Mouse (Mus musculus): ENCODE results near the gene Gm20388. TPM values are rescaled to one million over a fixed set of nuclear protein-coding genes. Genes with fewer than 3 reads are reported as not detected.

Gm20388 gene
- polyA plus RNA-seq, 1 experiment: 18.7 TPM

DNA sequence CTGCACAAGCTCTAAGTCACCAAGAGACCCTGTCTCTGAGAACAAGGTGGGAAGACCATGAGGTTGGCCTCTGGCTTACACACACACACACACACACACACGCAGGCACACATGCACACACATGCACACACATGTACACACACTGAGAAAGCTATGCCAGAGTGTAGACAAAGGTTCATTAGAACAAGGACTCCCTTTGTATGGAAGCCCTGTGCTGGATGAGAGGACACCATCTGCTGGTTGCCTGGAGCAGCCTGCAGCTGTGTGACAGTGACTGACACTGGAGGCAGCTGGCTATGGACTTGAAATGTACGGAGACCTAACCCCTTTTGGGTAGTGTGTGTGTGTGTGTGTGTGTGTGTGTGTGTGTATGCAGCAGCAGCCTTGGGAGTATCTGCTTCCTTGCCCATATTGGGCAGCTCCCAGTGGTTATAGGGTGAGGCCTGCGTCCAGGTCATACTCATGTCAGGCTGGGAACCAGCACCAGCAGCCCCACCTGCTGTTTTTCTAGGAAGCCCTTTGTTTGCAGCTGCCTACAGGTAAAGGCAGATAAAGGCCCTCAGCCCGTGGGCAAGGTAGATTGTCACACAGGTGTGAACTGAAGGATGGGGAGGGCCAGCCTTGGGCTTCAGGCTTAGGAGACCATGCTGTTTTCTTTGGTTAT lies 4376.0 kb downstream of the Gm20388 start:
- H3K4me1 ChIP-seq (ENCODE audit: control insufficient read depth, insufficient read depth, low read length): peaks cover 83% of the 10 kb centered on the region
- no peak for DNase-seq
- TF ChIP-seq POLR2A (IDR thresholded peaks at IDR 0.05; ENCODE audit: borderline replicate concordance, insufficient read depth, low read length): no peak
- TF ChIP-seq CTCF (IDR thresholded peaks at IDR 0.05; ENCODE audit: borderline replicate concordance, insufficient read depth, low read depth, low read length): no peak
- no peak overlapping the region for H3K4me3 ChIP-seq (replicated peaks; ENCODE audit: insufficient read depth, low read depth, low read length)
- no peak overlapping the region for H3K27ac ChIP-seq (ENCODE audit: insufficient read depth, low read length)
- H3K27me3 ChIP-seq (ENCODE audit: control insufficient read depth, insufficient read depth, low read length): no peaks in the 10 kb centered on the region
- WGBS: 79% methylated on average over 4 of the region's 4 CpGs

DNA sequence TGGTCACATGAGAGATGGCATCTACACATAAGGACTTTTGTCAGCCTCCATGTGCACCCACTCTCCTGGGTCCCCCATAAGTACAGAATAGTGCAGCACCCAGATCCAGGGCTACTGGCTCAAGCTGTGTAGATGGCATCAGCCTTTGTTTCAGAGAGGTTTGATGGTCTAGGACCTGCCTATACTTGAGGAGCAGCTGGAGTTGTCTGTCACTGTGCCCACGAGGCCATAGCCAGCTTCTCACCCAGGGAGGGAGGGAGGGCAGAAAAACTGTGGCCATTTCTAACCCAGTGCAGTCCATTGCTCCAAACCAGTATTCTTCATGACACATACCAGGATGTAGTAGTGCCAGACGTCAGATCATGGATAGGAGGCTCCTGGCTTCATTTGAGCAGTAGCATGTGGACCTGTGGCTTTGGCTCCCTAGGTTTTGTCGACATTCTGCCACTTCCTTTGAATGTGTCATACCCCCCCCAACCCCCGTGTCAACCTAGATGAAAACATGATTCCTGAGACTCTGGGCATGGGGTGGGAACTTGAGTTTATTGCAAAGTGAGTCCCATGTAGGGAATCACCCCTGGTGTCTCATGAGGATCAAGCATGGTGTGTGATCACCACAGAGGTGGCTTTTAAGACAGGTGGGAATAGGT lies 4377.7 kb downstream of the Gm20388 start:
- H3K27me3 ChIP-seq (ENCODE audit: control insufficient read depth, insufficient read depth, low read length): no peaks in the 10 kb centered on the region
- no peak overlapping the region for H3K4me3 ChIP-seq (replicated peaks; ENCODE audit: insufficient read depth, low read depth, low read length)
- DNase-seq: peak in 1 of 2 experiments; percentile 70
- no peak overlapping the region for H3K27ac ChIP-seq (ENCODE audit: insufficient read depth, low read length)
- TF ChIP-seq CTCF (IDR thresholded peaks at IDR 0.05; ENCODE audit: borderline replicate concordance, insufficient read depth, low read depth, low read length): no peak
- TF ChIP-seq POLR2A (IDR thresholded peaks at IDR 0.05; ENCODE audit: borderline replicate concordance, insufficient read depth, low read length): no peak
- H3K4me1 ChIP-seq (ENCODE audit: control insufficient read depth, insufficient read depth, low read length): peaks cover 80% of the 10 kb centered on the region
- WGBS: 43% methylated on average over 4 of the region's 4 CpGs

GRCm38 (mm10) chr8:124289481-124290050 lies 4378.9 kb downstream of the Gm20388 start:
- Histone ChIP-seq H3K27me3 (ENCODE audit: control insufficient read depth, insufficient read depth, low read length) (no peaks in the 10 kb centered on the region), H3K27ac (ENCODE audit: insufficient read depth, low read length) (no peak overlapping the region), H3K4me1 (ENCODE audit: control insufficient read depth, insufficient read depth, low read length) (peaks cover 74% of the 10 kb centered on the region), H3K4me3 (replicated peaks; ENCODE audit: insufficient read depth, low read depth, low read length) (no peak overlapping the region)
- 28% methylated on average over 5 of the region's 5 CpGs for WGBS
- DNase-seq: peak in 1 of 2 experiments; percentile 70
- TF ChIP-seq POLR2A (IDR thresholded peaks at IDR 0.05; ENCODE audit: borderline replicate concordance, insufficient read depth, low read length) (no peak), CTCF (IDR thresholded peaks at IDR 0.05; ENCODE audit: borderline replicate concordance, insufficient read depth, low read depth, low read length) (no peak)

- 61% methylated on average over 9 of the region's 9 CpGs for WGBS
- no peak overlapping the region for H3K27ac ChIP-seq (ENCODE audit: insufficient read depth, low read length)
These were observed 4380.5 kb downstream of the Gm20388 start for GRCm38 (mm10) chr8:124290911-124291691.

GRCm38 (mm10) chr8:124291693-124292092 lies 4381.1 kb downstream of the Gm20388 start:
- DNase-seq: no peak
- TF ChIP-seq CTCF (IDR thresholded peaks at IDR 0.05; ENCODE audit: borderline replicate concordance, insufficient read depth, low read depth, low read length) (no peak), POLR2A (IDR thresholded peaks at IDR 0.05; ENCODE audit: borderline replicate concordance, insufficient read depth, low read length) (no peak)
- 81% methylated on average over 5 of the region's 5 CpGs for WGBS
- H3K4me1 ChIP-seq (ENCODE audit: control insufficient read depth, insufficient read depth, low read length): peaks cover 61% of the 10 kb centered on the region
- H3K27me3 ChIP-seq (ENCODE audit: control insufficient read depth, insufficient read depth, low read length): no peaks in the 10 kb centered on the region
- no peak overlapping the region for H3K27ac ChIP-seq (ENCODE audit: insufficient read depth, low read length)
- no peak overlapping the region for H3K4me3 ChIP-seq (replicated peaks; ENCODE audit: insufficient read depth, low read depth, low read length)

More at GRCm38 (mm10) chr8:124290911-124291691, 4380.5 kb downstream of the Gm20388 start:
- peaks cover 67% of the 10 kb centered on the region for H3K4me1 ChIP-seq (ENCODE audit: control insufficient read depth, insufficient read depth, low read length)
- peak; percentile 62; the same call in 1 of the 2 replicates for TF ChIP-seq CTCF (IDR thresholded peaks at IDR 0.05; ENCODE audit: borderline replicate concordance, insufficient read depth, low read depth, low read length)
- no peak for TF ChIP-seq POLR2A (IDR thresholded peaks at IDR 0.05; ENCODE audit: borderline replicate concordance, insufficient read depth, low read length)
- no peak overlapping the region for H3K4me3 ChIP-seq (replicated peaks; ENCODE audit: insufficient read depth, low read depth, low read length)
- peak in 1 of 2 experiments; percentile 68 for DNase-seq
- H3K27me3 ChIP-seq (ENCODE audit: control insufficient read depth, insufficient read depth, low read length): no peaks in the 10 kb centered on the region

- H3K4me3 ChIP-seq (replicated peaks; ENCODE audit: insufficient read depth, low read depth, low read length): no peak overlapping the region
- no peaks in the 10 kb centered on the region for H3K27me3 ChIP-seq (ENCODE audit: control insufficient read depth, insufficient read depth, low read length)
- no peak for DNase-seq
- TF ChIP-seq POLR2A (IDR thresholded peaks at IDR 0.05; ENCODE audit: borderline replicate concordance, insufficient read depth, low read length): no peak
- TF ChIP-seq CTCF (IDR thresholded peaks at IDR 0.05; ENCODE audit: borderline replicate concordance, insufficient read depth, low read depth, low read length): no peak
- WGBS: 44% methylated on average over 9 of the region's 9 CpGs
- no peak overlapping the region for H3K27ac ChIP-seq (ENCODE audit: insufficient read depth, low read length)
- H3K4me1 ChIP-seq (ENCODE audit: control insufficient read depth, insufficient read depth, low read length): peaks cover 56% of the 10 kb centered on the region
These were observed 4382.3 kb downstream of the Gm20388 start for GRCm38 (mm10) chr8:124292965-124293364.

- Histone ChIP-seq H3K4me1 (ENCODE audit: control insufficient read depth, insufficient read depth, low read length) (peaks cover 43% of the 10 kb centered on the region), H3K27me3 (ENCODE audit: control insufficient read depth, insufficient read depth, low read length) (no peaks in the 10 kb centered on the region), H3K4me3 (replicated peaks; ENCODE audit: insufficient read depth, low read depth, low read length) (no peak overlapping the region), H3K27ac (ENCODE audit: insufficient read depth, low read length) (no peak overlapping the region)
- no peak for DNase-seq
- WGBS: 47% methylated on average over 6 of the region's 6 CpGs
- TF ChIP-seq POLR2A (IDR thresholded peaks at IDR 0.05; ENCODE audit: borderline replicate concordance, insufficient read depth, low read length): no peak
- no peak for TF ChIP-seq CTCF (IDR thresholded peaks at IDR 0.05; ENCODE audit: borderline replicate concordance, insufficient read depth, low read depth, low read length)
These were observed 4383.8 kb downstream of the Gm20388 start for GRCm38 (mm10) chr8:124294425-124294824.
